Mouse (Mus musculus): Measurements from ENCODE around the gene Mfap1b.
"Not testable (repeated sequence)": the region's sequence is repeated elsewhere in the genome, so short reads cannot be mapped to it uniquely, and the experiment has no call there.

- not testable (repeated sequence) for TF ChIP-seq CTCF, EP300 (IDR thresholded peaks at IDR 0.05; ENCODE audit: low read depth)
Observed at GRCm38 (mm10) chr2:121468982-121469381, 4.9 kb downstream of the Mfap1b start.
